Mouse (Mus musculus): Measurements from ENCODE around the gene Hmgcs1.

DNA sequence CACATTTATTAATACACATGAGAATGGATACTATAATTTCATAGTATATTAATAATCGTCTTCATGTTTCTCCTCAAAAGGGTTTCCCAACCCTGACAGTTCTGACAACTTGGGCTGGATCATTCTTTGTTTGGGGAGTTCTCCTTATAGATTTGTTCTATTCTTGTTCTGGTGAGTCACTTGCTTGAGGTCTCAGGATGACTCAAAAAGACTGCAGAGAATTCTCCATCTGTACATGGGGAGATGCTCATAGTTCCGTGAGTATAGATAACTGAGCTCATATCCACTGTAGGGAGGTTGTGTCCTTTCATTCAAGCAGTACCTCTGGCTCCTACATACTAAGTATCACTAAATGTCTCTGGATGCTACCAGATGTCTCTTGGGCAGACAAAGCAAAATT, 35.4 kb upstream of the Hmgcs1 start:
- TF ChIP-seq CTCF (IDR thresholded peaks at IDR 0.05; ENCODE audit: control insufficient read depth, insufficient read depth, low read length) (no peak), POLR2A (IDR thresholded peaks at IDR 0.05; ENCODE audit: borderline replicate concordance, control insufficient read depth, low read depth, low read length) (no peak)

Data from bone marrow, adult 2 months (tissue).